Mouse (Mus musculus) G1E (cell line): ENCODE measurements at regions not wholly inside any gene's neighbourhood (a gene's known extent, or its start where the extent isn't known, plus 50 kb on each side); places are given as distances from the start of the nearest gene placed in this dataset.

ENCODE experiments used
- CTCF ChIP-seq: IDR thresholded peaks from 2 replicates; pipeline ENCODE4 v1.5.1; 2012; ENCODE audit warnings: low read depth, low read length, inconsistent platforms, mixed read lengths
- TAL1 ChIP-seq: conservative IDR thresholded peaks from 2 replicates; pipeline ENCODE4 v1.6.1; 2012; ENCODE audit warnings: low read depth, low read length, inconsistent platforms, mixed read lengths

DNA sequence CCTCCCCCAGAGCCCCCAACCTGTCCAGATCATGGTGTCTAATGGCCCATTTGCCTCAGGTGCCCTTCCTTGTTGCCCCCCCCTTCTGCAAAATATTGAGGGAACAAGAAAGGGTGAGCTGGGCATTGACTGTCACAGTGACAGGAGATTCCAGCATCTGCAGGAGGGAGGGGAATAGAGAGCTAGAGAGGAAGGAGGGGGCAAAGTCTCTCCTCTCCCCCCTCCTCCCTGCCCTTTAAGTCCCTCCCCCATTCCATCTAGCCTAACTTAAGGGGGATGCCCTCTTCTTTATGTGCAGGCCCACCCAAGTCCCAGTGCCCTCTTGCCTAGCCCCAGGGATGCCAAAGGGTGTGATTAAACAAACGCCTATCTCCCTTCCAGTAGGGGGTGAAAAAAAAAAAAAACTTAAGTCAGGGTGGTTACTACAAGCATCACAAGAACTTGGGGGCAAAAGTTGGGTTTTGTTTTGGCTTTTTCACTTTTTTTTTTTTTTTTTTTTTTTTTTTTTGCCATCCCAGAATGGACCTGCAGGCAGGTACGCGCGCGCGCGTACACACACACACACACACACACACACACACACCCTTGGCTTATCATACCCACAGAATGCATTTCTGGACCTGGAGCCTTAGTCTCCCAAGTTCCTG, 84.8 kb upstream of the Hsd17b12 start:
- no peak for TF ChIP-seq CTCF
- no peak for TF ChIP-seq TAL1
